Mouse (Mus musculus): ENCODE data around the gene BC037034. TPM values are rescaled to one million over a fixed set of nuclear protein-coding genes. Genes with fewer than 3 reads are reported as not detected.

The BC037034 gene
- polyA plus RNA-seq, 1 experiment, result 6.7 TPM

GRCm38 (mm10) chr5:138251144-138251543 lies 12.7 kb downstream of the BC037034 start:
- H3K4me3 ChIP-seq, result no peak overlapping the region
- no peak for TF ChIP-seq TCF3 (IDR thresholded peaks at IDR 0.05; ENCODE audit: insufficient read length, low read depth)
- H3ac ChIP-seq (ENCODE audit: control insufficient read depth, insufficient read length), result no peak overlapping the region
- H3K36me3 ChIP-seq (ENCODE audit: control insufficient read depth, insufficient read depth), result no peaks in the 10 kb centered on the region
- H3K27me3 ChIP-seq (ENCODE audit: control insufficient read depth, insufficient read depth, insufficient read length), result no peaks in the 10 kb centered on the region
- no peak overlapping the region for H3K4me2 ChIP-seq (ENCODE audit: low read depth)
- no peaks in the 10 kb centered on the region for H3K79me2 ChIP-seq (ENCODE audit: control insufficient read depth, insufficient read depth)

- no peak overlapping the region for H3K4me2 ChIP-seq (ENCODE audit: low read depth)
- H3K4me3 ChIP-seq, result no peak overlapping the region
- H3K27me3 ChIP-seq (ENCODE audit: control insufficient read depth, insufficient read depth, insufficient read length), result no peaks in the 10 kb centered on the region
- H3K79me2 ChIP-seq (ENCODE audit: control insufficient read depth, insufficient read depth), result no peaks in the 10 kb centered on the region
- H3ac ChIP-seq (ENCODE audit: control insufficient read depth, insufficient read length), result no peak overlapping the region
- no peaks in the 10 kb centered on the region for H3K36me3 ChIP-seq (ENCODE audit: control insufficient read depth, insufficient read depth)
- TF ChIP-seq E2F4 (IDR thresholded peaks at IDR 0.05; ENCODE audit: insufficient read depth), result no peak
- TF ChIP-seq USF1 (IDR thresholded peaks at IDR 0.05; ENCODE audit: low read depth), result no peak
- TF ChIP-seq CEBPB (IDR thresholded peaks at IDR 0.05; ENCODE audit: insufficient read depth, poor library complexity, severe bottlenecking), result no peak
- TF ChIP-seq MYOD1 (IDR thresholded peaks at IDR 0.05; ENCODE audit: control insufficient read depth in 1 of 3, insufficient read length in 2 of 3, low read depth in 2 of 3), result no peak
- no peak for TF ChIP-seq SRF (IDR thresholded peaks at IDR 0.05; ENCODE audit: control insufficient read depth, insufficient read length, low read depth)
- no peak for TF ChIP-seq POLR2AphosphoS2 (IDR thresholded peaks at IDR 0.05; ENCODE audit: insufficient read length, low read depth)
Measured at GRCm38 (mm10) chr5:138241511-138241910, 22.3 kb downstream of the BC037034 start.

- no peak overlapping the region for H3K4me2 ChIP-seq (ENCODE audit: low read depth)
- no peaks in the 10 kb centered on the region for H3K36me3 ChIP-seq (ENCODE audit: control insufficient read depth, insufficient read depth)
- H3K27me3 ChIP-seq (ENCODE audit: control insufficient read depth, insufficient read depth, insufficient read length), result no peaks in the 10 kb centered on the region
- H3K4me3 ChIP-seq, result no peak overlapping the region
- H3ac ChIP-seq (ENCODE audit: control insufficient read depth, insufficient read length), result no peak overlapping the region
- TF ChIP-seq MYOG (IDR thresholded peaks at IDR 0.05; ENCODE audit: control insufficient read depth in 1 of 3, insufficient read depth in 1 of 3, insufficient read length in 2 of 3, low read depth in 2 of 3), result no peak
- no peak for TF ChIP-seq MAX (IDR thresholded peaks at IDR 0.05; ENCODE audit: low read depth)
- no peaks in the 10 kb centered on the region for H3K79me2 ChIP-seq (ENCODE audit: control insufficient read depth, insufficient read depth)
Measured at GRCm38 (mm10) chr5:138234224-138234623, 29.6 kb downstream of the BC037034 start.

- Histone ChIP-seq H3K27me3 (ENCODE audit: control insufficient read depth, insufficient read depth, insufficient read length) (no peaks in the 10 kb centered on the region), H3K36me3 (ENCODE audit: control insufficient read depth, insufficient read depth) (no peaks in the 10 kb centered on the region), H3ac (ENCODE audit: control insufficient read depth, insufficient read length) (no peak overlapping the region), H3K4me3 (no peak overlapping the region), H3K4me2 (ENCODE audit: low read depth) (no peak overlapping the region), H3K79me2 (ENCODE audit: control insufficient read depth, insufficient read depth) (no peaks in the 10 kb centered on the region)
- TF ChIP-seq MAX (IDR thresholded peaks at IDR 0.05; ENCODE audit: low read depth) (no peak), POLR2AphosphoS2 (IDR thresholded peaks at IDR 0.05; ENCODE audit: insufficient read length, low read depth) (no peak), E2F4 (IDR thresholded peaks at IDR 0.05; ENCODE audit: insufficient read depth) (no peak), MYOG (IDR thresholded peaks at IDR 0.05; ENCODE audit: control insufficient read depth in 1 of 3, insufficient read depth in 1 of 3, insufficient read length in 2 of 3, low read depth in 2 of 3) (no peak), REST (IDR thresholded peaks at IDR 0.05; ENCODE audit: insufficient read depth, insufficient read length) (no peak), POLR2A (IDR thresholded peaks at IDR 0.05; ENCODE audit: insufficient read length, low read depth) (no peak), TCF3 (IDR thresholded peaks at IDR 0.05; ENCODE audit: insufficient read length, low read depth) (no peak), TCF12 (IDR thresholded peaks at IDR 0.05; ENCODE audit: insufficient read depth, poor library complexity, severe bottlenecking) (no peak), SRF (IDR thresholded peaks at IDR 0.05; ENCODE audit: control insufficient read depth, insufficient read length, low read depth) (no peak), CEBPB (IDR thresholded peaks at IDR 0.05; ENCODE audit: insufficient read depth, poor library complexity, severe bottlenecking) (no peak), USF1 (IDR thresholded peaks at IDR 0.05; ENCODE audit: low read depth) (no peak), MYOD1 (IDR thresholded peaks at IDR 0.05; ENCODE audit: control insufficient read depth in 1 of 3, insufficient read length in 2 of 3, low read depth in 2 of 3) (no peak)
Measured at GRCm38 (mm10) chr5:138233778-138234177, 30.1 kb downstream of the BC037034 start.

- Histone ChIP-seq H3K36me3 (ENCODE audit: control insufficient read depth, insufficient read depth) (no peaks in the 10 kb centered on the region), H3K27me3 (ENCODE audit: control insufficient read depth, insufficient read depth, insufficient read length) (no peaks in the 10 kb centered on the region)
Measured at GRCm38 (mm10) chr5:138229511-138229910, 34.3 kb downstream of the BC037034 start.

More at GRCm38 (mm10) chr5:138229511-138229910, 34.3 kb downstream of the BC037034 start:
- no peaks in the 10 kb centered on the region for H3K79me2 ChIP-seq (ENCODE audit: control insufficient read depth, insufficient read depth)
- no peak for TF ChIP-seq MYOG (IDR thresholded peaks at IDR 0.05; ENCODE audit: control insufficient read depth in 1 of 3, insufficient read depth in 1 of 3, insufficient read length in 2 of 3, low read depth in 2 of 3)
- TF ChIP-seq CEBPB (IDR thresholded peaks at IDR 0.05; ENCODE audit: insufficient read depth, poor library complexity, severe bottlenecking), result no peak
- no peak for TF ChIP-seq TCF3 (IDR thresholded peaks at IDR 0.05; ENCODE audit: insufficient read length, low read depth)
- TF ChIP-seq REST (IDR thresholded peaks at IDR 0.05; ENCODE audit: insufficient read depth, insufficient read length), result no peak
- TF ChIP-seq SRF (IDR thresholded peaks at IDR 0.05; ENCODE audit: control insufficient read depth, insufficient read length, low read depth), result no peak
- no peak for TF ChIP-seq E2F4 (IDR thresholded peaks at IDR 0.05; ENCODE audit: insufficient read depth)
- no peak for TF ChIP-seq MYOD1 (IDR thresholded peaks at IDR 0.05; ENCODE audit: control insufficient read depth in 1 of 3, insufficient read length in 2 of 3, low read depth in 2 of 3)
- TF ChIP-seq POLR2A (IDR thresholded peaks at IDR 0.05; ENCODE audit: insufficient read length, low read depth), result no peak
- TF ChIP-seq USF1 (IDR thresholded peaks at IDR 0.05; ENCODE audit: low read depth), result no peak
- TF ChIP-seq TCF12 (IDR thresholded peaks at IDR 0.05; ENCODE audit: insufficient read depth, poor library complexity, severe bottlenecking), result no peak
- TF ChIP-seq MAX (IDR thresholded peaks at IDR 0.05; ENCODE audit: low read depth), result no peak
- no peak for TF ChIP-seq POLR2AphosphoS2 (IDR thresholded peaks at IDR 0.05; ENCODE audit: insufficient read length, low read depth)
- no peak overlapping the region for H3K4me2 ChIP-seq (ENCODE audit: low read depth)
- no peak overlapping the region for H3ac ChIP-seq (ENCODE audit: control insufficient read depth, insufficient read length)
- H3K4me3 ChIP-seq, result no peak overlapping the region
